Mouse (Mus musculus): ENCODE data around the gene Bpifb5. TPM values are rescaled to one million over a fixed set of nuclear protein-coding genes. Genes with fewer than 3 reads are reported as not detected.
"Not testable (repeated sequence)": the region's sequence is repeated elsewhere in the genome, so short reads cannot be mapped to it uniquely, and the experiment has no call there.

The Bpifb5 gene
- total RNA-seq, 2 experiments from 2014 or later, result not detected

DNA sequence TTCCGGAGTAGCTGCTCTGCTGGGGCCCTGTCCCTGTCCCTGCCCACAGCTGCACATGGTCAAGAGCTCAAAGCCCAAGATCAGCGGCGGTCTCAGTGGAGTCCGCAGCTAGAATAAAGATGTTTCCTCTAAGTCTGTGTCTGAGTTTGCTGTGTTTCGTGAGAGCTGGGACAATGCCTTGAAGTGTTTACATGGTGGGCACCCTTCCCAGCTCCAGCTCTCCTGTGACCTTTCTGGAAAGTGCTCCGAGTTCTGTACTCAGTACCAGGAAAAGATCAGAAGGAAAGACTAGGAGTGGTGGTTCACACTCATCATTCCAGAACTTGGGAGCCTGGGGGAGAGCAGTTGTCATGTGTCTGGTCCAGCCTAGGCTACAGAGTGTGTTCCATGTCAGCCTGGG lies 17.2 kb downstream of the Bpifb5 start:
- DNase-seq, result no peak

GRCm38 (mm10) chr2:154242726-154243125 lies 19.2 kb downstream of the Bpifb5 start:
- DNase-seq, result not testable (repeated sequence)

DNA sequence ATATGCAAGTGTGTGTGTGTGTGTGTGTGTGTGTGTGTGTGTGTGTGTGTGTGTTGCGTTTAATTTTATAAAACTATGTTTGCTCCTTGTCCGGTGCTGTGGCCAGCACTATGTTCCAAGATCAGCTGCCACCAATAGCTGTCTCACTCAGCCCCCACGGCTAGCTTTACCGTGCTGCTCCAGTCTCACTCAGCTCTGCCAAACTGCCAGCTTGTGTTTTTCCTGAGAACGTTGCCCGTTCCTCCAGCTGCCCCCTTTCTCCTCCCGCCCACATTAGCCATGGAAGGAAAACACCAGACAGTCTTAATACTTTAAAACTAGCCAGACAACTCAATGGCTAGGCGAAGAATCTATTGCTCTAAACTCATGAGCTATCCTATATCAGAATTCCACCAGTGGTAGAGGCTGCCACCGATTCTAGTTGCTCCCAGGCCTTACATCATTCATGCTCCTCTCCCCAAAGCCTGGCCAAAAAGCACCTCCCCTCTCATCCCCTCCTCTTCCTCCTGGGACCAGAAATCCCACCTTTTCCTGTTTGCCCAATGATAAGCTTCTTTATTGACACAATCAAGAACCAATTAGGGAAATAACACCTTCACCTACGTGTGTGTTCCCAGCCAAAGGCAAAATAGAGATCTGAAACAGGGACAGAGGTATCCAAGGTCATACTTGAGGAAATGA lies 20.0 kb downstream of the Bpifb5 start:
- DNase-seq, result no peak

DNA sequence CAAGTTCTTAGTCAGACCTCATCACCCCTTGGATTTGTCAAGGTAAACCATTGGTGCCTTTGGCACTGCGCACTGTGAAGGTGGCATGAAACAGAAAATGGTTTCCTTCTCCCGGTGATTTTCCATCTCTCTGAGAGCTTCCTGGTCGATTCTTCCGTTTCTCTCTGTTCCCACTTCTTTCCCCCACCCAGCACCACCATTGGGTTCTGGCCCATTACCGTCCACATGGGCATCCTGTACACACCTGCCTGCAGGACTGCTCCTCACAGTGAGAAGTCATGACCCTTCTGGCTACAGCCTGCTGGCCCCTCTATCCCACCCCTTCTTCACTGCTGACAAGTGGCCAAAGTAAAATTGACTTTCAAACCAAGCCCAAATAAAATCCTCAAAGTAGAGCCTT lies 21.8 kb downstream of the Bpifb5 start:
- no peak for DNase-seq

DNA sequence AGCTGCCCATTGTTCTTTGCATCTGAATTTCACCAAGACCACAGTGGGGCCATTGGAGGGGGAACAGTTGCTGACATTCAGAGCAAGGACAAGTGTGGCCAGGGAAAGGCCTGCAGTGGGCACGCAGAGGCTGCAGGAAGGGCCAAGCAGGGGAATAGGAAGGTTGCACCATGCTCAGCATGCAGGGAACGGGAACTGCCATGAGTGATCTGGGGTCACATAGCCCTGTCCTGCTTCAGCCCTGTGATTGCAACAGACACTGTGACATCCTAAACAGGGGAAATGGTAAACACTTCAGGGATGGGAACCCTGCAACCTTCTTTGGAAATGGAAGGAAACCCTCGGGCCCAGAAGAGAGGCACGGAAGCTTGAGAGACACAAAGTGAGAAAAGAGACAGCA lies 31.7 kb downstream of the Bpifb5 start:
- not testable (repeated sequence) for DNase-seq

DNA sequence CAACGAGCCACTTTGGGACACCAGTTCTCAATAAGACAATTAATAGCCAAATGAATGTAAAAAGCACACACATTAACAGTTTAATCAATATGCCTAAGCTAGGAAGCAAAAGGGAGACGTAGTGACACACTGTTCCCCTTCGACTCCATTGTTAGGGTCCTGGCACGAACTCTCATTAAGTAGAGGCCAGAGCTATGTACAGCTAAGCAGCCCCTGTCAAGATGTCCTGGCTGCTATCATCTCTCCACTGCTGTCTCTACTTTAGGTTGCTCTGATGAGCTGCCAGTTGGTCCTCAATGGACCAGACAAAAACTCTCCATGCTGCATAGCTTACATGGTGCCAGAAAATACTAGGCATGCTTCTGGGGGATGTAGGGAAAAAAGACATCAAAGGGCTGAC lies 32.2 kb downstream of the Bpifb5 start:
- no peak for DNase-seq

DNA sequence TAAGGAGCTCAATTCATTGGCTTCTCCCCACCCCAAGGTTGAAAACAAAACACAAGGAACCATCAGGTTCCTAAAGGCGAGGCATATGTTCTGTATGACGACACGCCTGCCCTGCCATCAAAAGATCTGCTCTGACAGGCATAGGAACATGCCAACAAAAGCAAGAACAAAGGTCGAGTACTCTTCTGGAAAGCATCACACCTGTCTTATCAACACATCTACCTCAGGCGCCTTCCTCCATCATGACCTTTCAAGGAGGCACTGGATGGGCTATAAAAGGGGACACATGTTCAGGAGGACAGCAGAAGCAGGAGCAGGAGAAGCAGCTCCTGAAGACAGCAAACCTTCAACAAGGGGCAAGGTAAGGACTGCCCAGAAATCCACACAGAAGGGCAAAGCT lies 34.0 kb downstream of the Bpifb5 start, which contains the start of gene Bpifb9a:
Bpifb9a (plus strand) TSS at position 301 of the 400 bp plus-strand sequence.
- DNase-seq, result not testable (repeated sequence)

- not testable (repeated sequence) for DNase-seq
Observed at GRCm38 (mm10) chr2:154264397-154264796, 40.9 kb downstream of the Bpifb5 start.

Other genes starting within 250 kb of the Bpifb5 start
- gene Bpifa6, start 248.8 kb upstream of the Bpifb5 start, total RNA-seq (2021), result not detected
- gene Bpifa2, start 215.5 kb upstream of the Bpifb5 start, total RNA-seq (2021), result not detected
- gene Bpifa3, start 93.4 kb upstream of the Bpifb5 start, total RNA-seq (2021), result not detected
- gene Bpifa1, start 80.9 kb upstream of the Bpifb5 start, total RNA-seq (2021), result 100 to 1,000 TPM in 1 of 2 experiments, under 1 TPM in 1; 0.72 to 404 TPM
- not detected for gene Bpifa5, start 61.1 kb upstream of the Bpifb5 start, total RNA-seq (2021)
- gene Bpifb1, start 32.9 kb upstream of the Bpifb5 start, total RNA-seq (2021), result 1 to 10 TPM in 1 of 2 experiments, not detected in 1; 9.4 TPM
- not detected for gene Bpifb9a, start 34.1 kb downstream of the Bpifb5 start, total RNA-seq (2021)
- gene Bpifb9b, start 83.5 kb downstream of the Bpifb5 start, total RNA-seq (2021), result not detected
- 10 to 100 TPM; 17.3 to 22.8 TPM for gene Cdk5rap1, start 149.3 kb downstream of the Bpifb5 start, total RNA-seq (2021)
- 10 to 100 TPM; 78.7 to 79.5 TPM for gene Snta1, start 184.4 kb downstream of the Bpifb5 start, total RNA-seq (2021)
- 10 to 100 TPM; 12.8 to 15.9 TPM for gene Cbfa2t2, start 212.7 kb downstream of the Bpifb5 start, total RNA-seq (2021)

Measured in heart, adult 18-20 months (tissue).